Mouse (Mus musculus) liver, adult 2 months (tissue): ENCODE data around the gene Man1c1. TPM values are rescaled to one million over a fixed set of nuclear protein-coding genes. Genes with fewer than 3 reads are reported as not detected.
A peak's percentile ranks its signal among the peaks of the same experiment; 100 is the strongest.

Experiments used
- DNase-seq: peaks from one replicate; pipeline ENCODE4 v3.0.0-alpha.2; 2011; ENCODE audit warnings: low read depth, low spot score; ENCODE audit errors: extremely low read depth
- H3K27ac ChIP-seq: fragments of 200-500 bp; replicated peaks from 2 replicates; pipeline ENCODE4 v1.5.1; 2012; ENCODE audit warnings: low read depth, mild to moderate bottlenecking, control low read depth, inconsistent platforms, low read length; ENCODE audit not compliant: insufficient read depth
- H3K27me3 ChIP-seq: fragments of 200-500 bp; 2 replicates; pipeline ENCODE4 v1.6.1; 2012; ENCODE audit warnings: mild to moderate bottlenecking, moderate library complexity, low read length, inconsistent platforms; ENCODE audit not compliant: control insufficient read depth, insufficient read depth
- H3K36me3 ChIP-seq: fragments of 200-500 bp; 2 replicates; pipeline ENCODE4 v1.6.1; 2012; ENCODE audit warnings: low read length, inconsistent platforms; ENCODE audit not compliant: control insufficient read depth, insufficient read depth
- H3K4me1 ChIP-seq: fragments of 200-500 bp; 2 replicates; pipeline ENCODE4 v1.6.1; 2011; ENCODE audit warnings: low read length; ENCODE audit not compliant: control insufficient read depth, insufficient read depth
- H3K4me3 ChIP-seq: fragments of 200-500 bp; 2 replicates; pipeline ENCODE4 v1.5.1; 2011; ENCODE audit warnings: low read depth, mild to moderate bottlenecking, control low read depth, low read length, moderate library complexity; ENCODE audit not compliant: insufficient read depth
- H3K79me2 ChIP-seq: fragments of 200-500 bp; 2 replicates; pipeline ENCODE4 v1.6.1; 2012; ENCODE audit warnings: inconsistent platforms, mild to moderate bottlenecking, low read length, moderate library complexity; ENCODE audit not compliant: control insufficient read depth, insufficient read depth
- H3K9ac ChIP-seq: fragments of 200-500 bp; 2 replicates; pipeline ENCODE4 v1.6.1; 2012; ENCODE audit warnings: low read depth, mild to moderate bottlenecking, control low read depth, inconsistent platforms, low read length
- CTCF ChIP-seq: fragments of 200-500 bp; IDR thresholded peaks from 2 replicates; pipeline ENCODE4 v1.5.1; 2011; ENCODE audit warnings: low read depth, low read length, control low read depth
- POLR2A ChIP-seq: fragments of 200-500 bp; IDR thresholded peaks from 2 replicates; pipeline ENCODE4 v1.6.1; 2011; ENCODE audit warnings: low read length, control low read depth; ENCODE audit not compliant: insufficient read depth; ENCODE audit errors: extremely low read depth
- WGBS: fragments of 180-500 bp; shearing (Covaris S2); methylation state at CpG from one replicate; pipeline ENCODE4 v1.1.7; 2018; 5-methylcytosine and 5-hydroxymethylcytosine counted together
- polyA plus RNA-seq: library from polyadenylated mRNA; depleted of rRNA; stranded (reverse); fragments of >200 nt; gene quantifications from 2 replicates; pipeline ENCODE4 v1.2.3, GENCODE M21; 2012
- total RNA-seq: library from RNA; depleted of rRNA; stranded (reverse); fragments of >200 nt; gene quantifications from 2 replicates; pipeline ENCODE4 v1.2.3, GENCODE M21; 2014

Gene Man1c1
- total and polyA plus RNA-seq, 2 experiments: 1.1 TPM

GRCm38 (mm10) chr4:134579212-134579611 is 124.9 kb downstream of the Man1c1 start:
- TF ChIP-seq CTCF: 0 out of 2 replicates have a peak, but pooled peaks have one; percentile 12
- TF ChIP-seq POLR2A: no peak
- no peak for DNase-seq
- 18% methylated on average over 11 of the region's 11 CpGs for WGBS
- no peaks in the 10 kb centered on the region for H3K36me3 ChIP-seq
- H3K27ac ChIP-seq: no peak overlapping the region
- no peak overlapping the region for H3K9ac ChIP-seq
- H3K4me1 ChIP-seq: no peaks in the 10 kb centered on the region
- no peaks in the 10 kb centered on the region for H3K79me2 ChIP-seq
- H3K4me3 ChIP-seq: no peak overlapping the region
- no peaks in the 10 kb centered on the region for H3K27me3 ChIP-seq

DNA sequence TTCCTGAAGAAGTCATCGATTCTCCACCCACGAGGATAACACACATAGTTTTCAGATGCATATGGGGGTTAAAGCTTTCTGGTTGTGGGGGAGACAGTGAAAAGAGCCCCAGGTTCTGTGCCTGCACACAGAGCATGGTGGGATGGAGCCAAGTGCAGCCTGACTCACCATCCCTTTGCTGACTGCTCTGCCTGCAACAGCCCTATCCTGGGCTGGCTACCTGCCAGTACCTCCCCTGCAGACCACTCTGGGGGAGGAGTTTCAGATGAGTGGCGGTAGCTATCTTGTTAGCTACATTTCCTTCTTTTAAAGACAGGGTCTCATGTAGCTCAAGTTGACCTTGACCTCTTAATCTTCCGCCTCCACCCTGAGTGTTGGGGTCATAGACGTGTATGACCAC is 125.7 kb downstream of the Man1c1 start:
- no peak overlapping the region for H3K9ac ChIP-seq
- no peak overlapping the region for H3K4me3 ChIP-seq
- no peaks in the 10 kb centered on the region for H3K36me3 ChIP-seq
- H3K27ac ChIP-seq: no peak overlapping the region
- no peaks in the 10 kb centered on the region for H3K79me2 ChIP-seq
- H3K4me1 ChIP-seq: no peaks in the 10 kb centered on the region
- 68% methylated on average over 5 of the region's 5 CpGs for WGBS
- no peaks in the 10 kb centered on the region for H3K27me3 ChIP-seq
- DNase-seq: no peak
- TF ChIP-seq CTCF: no peak
- no peak for TF ChIP-seq POLR2A

- WGBS: 84% methylated on average over 2 of the region's 2 CpGs
- H3K4me1 ChIP-seq: no peaks in the 10 kb centered on the region
- no peak overlapping the region for H3K4me3 ChIP-seq
These were observed 126.8 kb downstream of the Man1c1 start for GRCm38 (mm10) chr4:134577281-134577680.

GRCm38 (mm10) chr4:134575486-134575885 is 128.6 kb downstream of the Man1c1 start:
- no peaks in the 10 kb centered on the region for H3K36me3 ChIP-seq
- no peaks in the 10 kb centered on the region for H3K4me1 ChIP-seq
- no peak for DNase-seq
- WGBS: 90% methylated on average over 11 of the region's 11 CpGs
- H3K79me2 ChIP-seq: no peaks in the 10 kb centered on the region
- no peak overlapping the region for H3K9ac ChIP-seq
- no peak overlapping the region for H3K4me3 ChIP-seq
- H3K27ac ChIP-seq: no peak overlapping the region
- TF ChIP-seq POLR2A (no peak), CTCF (no peak)
- no peaks in the 10 kb centered on the region for H3K27me3 ChIP-seq

More at GRCm38 (mm10) chr4:134577281-134577680, 126.8 kb downstream of the Man1c1 start:
- Histone ChIP-seq H3K9ac (no peak overlapping the region), H3K27ac (no peak overlapping the region), H3K36me3 (no peaks in the 10 kb centered on the region), H3K27me3 (no peaks in the 10 kb centered on the region), H3K79me2 (no peaks in the 10 kb centered on the region)
- TF ChIP-seq CTCF (no peak), POLR2A (no peak)
- DNase-seq: no peak

- no peaks in the 10 kb centered on the region for H3K36me3 ChIP-seq
- no peak overlapping the region for H3K9ac ChIP-seq
- TF ChIP-seq POLR2A: no peak
- no peak for TF ChIP-seq CTCF
- no peak for DNase-seq
- H3K4me1 ChIP-seq: no peaks in the 10 kb centered on the region
- 80% methylated on average over 24 of the region's 24 CpGs for WGBS
- H3K4me3 ChIP-seq: no peak overlapping the region
- H3K27me3 ChIP-seq: no peaks in the 10 kb centered on the region
- H3K27ac ChIP-seq: no peak overlapping the region
- H3K79me2 ChIP-seq: no peaks in the 10 kb centered on the region
These were observed 131.4 kb downstream of the Man1c1 start for GRCm38 (mm10) chr4:134572449-134573300.
